Mouse (Mus musculus): ENCODE data around the gene Lce1m. TPM values are rescaled to one million over a fixed set of nuclear protein-coding genes. Genes with fewer than 3 reads are reported as not detected.

Gene Lce1m
- polyA plus RNA-seq, 1 experiment from 2014 or later: not detected

DNA sequence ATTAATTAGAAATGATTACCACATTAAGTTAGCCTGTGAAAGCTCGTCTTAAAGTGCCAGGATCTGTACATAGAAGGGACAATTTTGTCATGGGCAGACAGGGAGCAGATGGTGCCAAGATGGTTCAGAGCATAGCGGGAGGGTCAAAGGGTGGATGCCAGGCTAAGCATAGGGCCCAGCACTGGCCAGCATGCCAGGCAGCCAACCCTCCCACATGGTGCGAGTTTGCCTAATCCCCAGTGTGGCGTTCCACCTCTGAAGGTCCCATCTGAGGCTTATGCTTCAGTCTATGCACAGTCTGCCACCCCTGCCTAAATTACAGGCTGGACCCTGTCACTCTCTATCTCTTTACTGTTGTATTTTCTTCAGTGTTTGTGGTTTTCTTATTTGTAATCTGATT lies 16.0 kb downstream of the Lce1m start:
- Histone ChIP-seq H3K27me3 (no peaks in the 10 kb centered on the region), H3K9ac (replicated peaks) (no peak overlapping the region), H3K4me2 (replicated peaks) (no peak overlapping the region), H3K27ac (no peak overlapping the region), H3K4me1 (replicated peaks) (no peaks in the 10 kb centered on the region), H3K36me3 (no peaks in the 10 kb centered on the region), H3K9me3 (no peaks in the 10 kb centered on the region), H3K4me3 (replicated peaks) (no peak overlapping the region)
- ATAC-seq: 0 out of 2 replicates have a peak, but pooled peaks have one; percentile 40
- WGBS: 72% methylated on average over 4 of the region's 4 CpGs

DNA sequence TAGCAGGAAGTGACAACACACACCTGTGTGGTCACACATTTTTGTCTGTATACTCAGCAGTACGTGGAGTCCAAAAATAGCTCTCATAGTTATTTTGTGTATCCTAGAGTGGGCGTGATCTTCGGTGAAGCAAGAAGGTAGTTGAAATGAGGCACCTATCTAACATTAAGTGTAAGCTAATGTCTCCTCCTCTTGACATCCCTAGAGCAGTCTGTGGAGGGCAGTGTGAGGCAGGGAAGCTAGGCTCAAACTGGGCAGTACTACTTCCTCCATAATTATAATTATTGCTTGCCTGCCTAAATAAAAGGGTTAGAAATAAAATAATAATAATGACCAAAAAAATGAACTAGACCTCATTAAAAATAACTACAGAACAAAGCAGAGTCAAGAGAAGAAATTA lies 18.2 kb downstream of the Lce1m start:
- WGBS: 86% methylated on average over 3 of the region's 3 CpGs
- ATAC-seq: no peak
- H3K36me3 ChIP-seq: no peaks in the 10 kb centered on the region

DNA sequence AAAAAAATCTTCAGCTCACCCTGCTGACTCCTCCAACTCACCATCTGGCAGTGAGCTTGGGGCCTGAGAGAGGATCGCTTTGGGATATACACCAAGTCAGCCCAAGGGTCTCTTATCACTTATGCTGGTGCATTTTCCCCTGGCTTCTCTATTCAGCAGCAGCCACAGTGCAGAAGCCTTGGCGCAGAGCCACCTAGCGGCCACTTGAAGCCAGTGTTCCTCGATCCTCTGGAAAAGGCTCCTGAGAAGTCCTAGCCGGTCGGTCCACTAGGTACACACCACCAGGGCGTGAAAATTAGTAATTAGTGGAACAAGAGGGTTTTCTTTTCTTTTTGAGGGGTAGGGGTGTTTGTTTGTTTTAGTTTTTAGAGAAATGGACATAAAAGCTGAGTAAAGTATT lies 20.2 kb downstream of the Lce1m start:
- H3K36me3 ChIP-seq: no peaks in the 10 kb centered on the region
- no peaks in the 10 kb centered on the region for H3K4me1 ChIP-seq (replicated peaks)
- no peaks in the 10 kb centered on the region for H3K9me3 ChIP-seq
- no peak overlapping the region for H3K4me2 ChIP-seq (replicated peaks)
- 3% methylated on average over 7 of the region's 7 CpGs for WGBS
- H3K27ac ChIP-seq: no peak overlapping the region
- H3K27me3 ChIP-seq: no peaks in the 10 kb centered on the region
- H3K9ac ChIP-seq (replicated peaks): no peak overlapping the region
- H3K4me3 ChIP-seq (replicated peaks): no peak overlapping the region
- ATAC-seq: peak; percentile 93

More for the DNA sequence above, 18.2 kb downstream of the Lce1m start:
- no peak overlapping the region for H3K4me3 ChIP-seq (replicated peaks)
- H3K4me2 ChIP-seq (replicated peaks): no peak overlapping the region
- no peak overlapping the region for H3K9ac ChIP-seq (replicated peaks)
- no peaks in the 10 kb centered on the region for H3K27me3 ChIP-seq
- H3K4me1 ChIP-seq (replicated peaks): no peaks in the 10 kb centered on the region
- no peaks in the 10 kb centered on the region for H3K9me3 ChIP-seq
- no peak overlapping the region for H3K27ac ChIP-seq

DNA sequence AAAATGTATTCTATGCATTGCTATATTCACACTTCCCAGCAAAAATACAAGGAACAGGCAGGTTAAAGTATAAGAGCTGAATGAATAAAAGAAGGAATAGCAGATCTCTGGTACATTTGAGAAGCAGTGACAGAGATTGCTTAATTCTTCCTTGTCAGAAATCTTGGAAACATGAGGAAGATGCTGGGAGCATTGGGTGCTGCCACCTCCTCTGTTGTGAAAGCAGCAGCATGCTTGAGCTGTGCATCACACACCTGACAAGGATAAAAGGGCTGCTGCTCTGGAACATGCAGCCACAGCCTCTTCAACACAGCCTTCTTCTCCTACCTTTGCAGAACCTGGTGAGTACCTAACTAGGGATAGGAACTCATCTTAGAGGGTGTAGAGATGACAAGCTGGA lies 26.9 kb downstream of the Lce1m start, which contains the start of gene Lce3f:
Gene Lce3f (plus strand): TSS at position 301 of the 400 bp plus-strand sequence.
- Histone ChIP-seq H3K9ac (replicated peaks) (no peak within 1 kb of the TSS), H3K36me3 (no peaks in the 10 kb centered on the region), H3K27me3 (no peaks in the 10 kb centered on the region), H3K4me1 (replicated peaks) (no peaks in the 10 kb centered on the region), H3K4me3 (replicated peaks) (no peak within 1 kb of the TSS), H3K27ac (no peak within 1 kb of the TSS), H3K4me2 (replicated peaks) (no peak within 1 kb of the TSS), H3K9me3 (no peaks in the 10 kb centered on the region)
- no peak for ATAC-seq

DNA sequence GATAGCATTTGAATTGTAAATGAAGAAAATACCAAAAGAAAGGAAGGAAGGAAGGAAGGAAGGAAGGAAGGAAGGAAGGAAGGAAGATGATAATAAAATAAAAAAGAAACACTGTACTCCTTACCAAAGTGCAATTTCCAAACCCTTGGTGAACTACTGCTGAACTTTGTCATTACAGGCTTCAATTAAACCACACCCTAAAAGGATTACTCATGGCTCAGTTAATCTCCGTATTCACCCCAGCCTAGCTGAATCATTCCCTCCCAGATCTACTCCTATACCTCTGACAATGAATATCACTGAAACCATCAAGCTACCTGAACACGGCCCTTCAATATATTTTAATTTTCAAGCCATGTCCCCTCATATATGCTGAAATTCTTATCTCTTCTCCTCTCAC lies 40.4 kb downstream of the Lce1m start:
- no peak overlapping the region for H3K4me3 ChIP-seq (replicated peaks)
- H3K9me3 ChIP-seq: no peaks in the 10 kb centered on the region
- H3K27me3 ChIP-seq: no peaks in the 10 kb centered on the region
- H3K4me1 ChIP-seq (replicated peaks): no peaks in the 10 kb centered on the region
- no peak overlapping the region for H3K9ac ChIP-seq (replicated peaks)
- ATAC-seq: no peak
- 58% methylated on average over 2 of the region's 2 CpGs for WGBS
- H3K27ac ChIP-seq: no peak overlapping the region
- H3K36me3 ChIP-seq: no peaks in the 10 kb centered on the region
- no peak overlapping the region for H3K4me2 ChIP-seq (replicated peaks)

Other genes starting within 250 kb of the Lce1m start
- not detected in 2 replicates for gene Lce1i, start 240.2 kb downstream of the Lce1m start, polyA plus RNA-seq (2015; fragmentation: Nextera tagmentation; extraction: Ambion mirVana)
- not detected in 2 replicates for gene Lce1j, start 228.5 kb downstream of the Lce1m start, polyA plus RNA-seq (2015; fragmentation: Nextera tagmentation; extraction: Ambion mirVana)
- gene Lce1k, start 211.2 kb downstream of the Lce1m start, polyA plus RNA-seq (2015; fragmentation: Nextera tagmentation; extraction: Ambion mirVana): not detected in 2 replicates
- not detected in 2 replicates for gene Kprp, start 191.8 kb downstream of the Lce1m start, polyA plus RNA-seq (2015; fragmentation: Nextera tagmentation; extraction: Ambion mirVana)
- gene Lce1l, start 167.8 kb downstream of the Lce1m start, polyA plus RNA-seq (2015; fragmentation: Nextera tagmentation; extraction: Ambion mirVana): not detected in 2 replicates
- not detected in 2 replicates for gene 2310050C09Rik, start 148.8 kb downstream of the Lce1m start, polyA plus RNA-seq (2015; fragmentation: Nextera tagmentation; extraction: Ambion mirVana)
- gene Lce3a, start 92.8 kb downstream of the Lce1m start, polyA plus RNA-seq (2015; fragmentation: Nextera tagmentation; extraction: Ambion mirVana): not detected in 2 replicates
- not detected in 2 replicates for gene Lce3b, start 86.1 kb downstream of the Lce1m start, polyA plus RNA-seq (2015; fragmentation: Nextera tagmentation; extraction: Ambion mirVana)
- not detected in 2 replicates for gene Lce3c, start 74.6 kb downstream of the Lce1m start, polyA plus RNA-seq (2015; fragmentation: Nextera tagmentation; extraction: Ambion mirVana)
- not detected in 2 replicates for gene Lce3d, start 61.7 kb downstream of the Lce1m start, polyA plus RNA-seq (2015; fragmentation: Nextera tagmentation; extraction: Ambion mirVana)
- not detected in 2 replicates for gene Lce3e, start 52.0 kb downstream of the Lce1m start, polyA plus RNA-seq (2015; fragmentation: Nextera tagmentation; extraction: Ambion mirVana)
- not detected in 2 replicates for gene Lce3f, start 26.8 kb downstream of the Lce1m start, polyA plus RNA-seq (2015; fragmentation: Nextera tagmentation; extraction: Ambion mirVana)
- 0.30 and 0.31 TPM in 2 replicates for gene Crct1, start 3.4 kb downstream of the Lce1m start, polyA plus RNA-seq (2015; fragmentation: Nextera tagmentation; extraction: Ambion mirVana)
- not detected in 2 replicates for gene Gm4858, start 49.8 kb upstream of the Lce1m start, polyA plus RNA-seq (2015; fragmentation: Nextera tagmentation; extraction: Ambion mirVana)
- gene Crnn, start 125.7 kb upstream of the Lce1m start, polyA plus RNA-seq (2015; fragmentation: Nextera tagmentation; extraction: Ambion mirVana): not detected in 2 replicates
- gene Flg2, start 178.2 kb upstream of the Lce1m start, polyA plus RNA-seq (2015; fragmentation: Nextera tagmentation; extraction: Ambion mirVana): not detected in 2 replicates

Data from midbrain, embryonic 13.5 days (tissue).